Mouse (Mus musculus) fibroblast of lung, adult 2 months (primary cell): ENCODE results near the gene Hspa12a.

Experiments used
- DNase-seq: peaks from one replicate; pipeline ENCODE4 v3.0.0-alpha.2; 2011; ENCODE audit warnings: low read depth

Gene Hspa12a

DNA sequence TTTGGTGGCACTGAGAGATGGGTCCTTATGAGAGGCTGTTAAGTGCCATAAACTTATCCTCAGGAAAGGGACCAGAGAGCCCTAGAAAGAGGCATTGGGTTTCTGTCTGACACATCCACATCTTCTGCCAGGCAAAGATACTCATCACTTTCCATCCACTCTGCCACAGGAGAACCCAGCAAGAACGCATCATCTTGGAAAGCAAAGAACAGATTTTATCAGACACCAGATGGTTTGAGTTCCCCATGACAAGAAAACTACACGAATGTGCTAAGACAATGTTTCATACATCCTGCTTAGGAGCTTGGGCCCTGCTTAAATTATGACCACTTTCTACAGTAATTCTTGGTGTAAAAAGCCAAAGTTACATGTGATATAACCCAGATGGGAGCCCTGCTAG, 192.6 kb downstream of the Hspa12a start:
- no peak for DNase-seq

DNA sequence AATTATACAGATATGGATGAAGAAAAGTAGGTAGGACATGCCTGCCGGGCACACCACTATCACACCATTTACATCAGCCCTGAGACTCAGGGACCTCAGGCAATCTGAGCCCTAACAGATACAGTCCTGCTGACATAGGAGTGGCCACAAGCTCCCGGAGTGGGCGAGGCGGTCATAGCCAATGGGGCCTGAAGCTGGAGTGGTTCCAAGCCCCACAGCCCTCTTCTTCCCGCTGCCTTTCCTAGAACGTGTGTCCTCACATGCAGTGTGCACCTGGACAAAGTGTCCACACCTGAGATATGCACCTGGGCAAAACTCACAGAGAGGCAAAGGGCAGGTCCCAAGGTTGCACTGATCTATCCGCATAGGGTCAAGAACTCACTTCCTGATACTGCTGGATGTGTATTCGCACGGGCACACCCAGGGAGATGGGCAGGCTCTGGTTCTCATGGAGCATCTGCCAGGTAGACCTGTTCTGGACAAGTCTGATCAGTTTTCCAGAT, 195.9 kb downstream of the Hspa12a start:
- no peak for DNase-seq
